Mouse (Mus musculus): ENCODE results near the gene Dtx2. TPM values are rescaled to one million over a fixed set of nuclear protein-coding genes. Genes with fewer than 3 reads are reported as not detected.
A peak's percentile ranks its signal among the peaks of the same experiment; 100 is the strongest.
"Not testable (repeated sequence)": the region's sequence is repeated elsewhere in the genome, so short reads cannot be mapped to it uniquely, and the experiment has no call there.

Gene Dtx2
- polyA plus RNA-seq, 1 experiment from 2014 or later = 28.8 TPM

DNA sequence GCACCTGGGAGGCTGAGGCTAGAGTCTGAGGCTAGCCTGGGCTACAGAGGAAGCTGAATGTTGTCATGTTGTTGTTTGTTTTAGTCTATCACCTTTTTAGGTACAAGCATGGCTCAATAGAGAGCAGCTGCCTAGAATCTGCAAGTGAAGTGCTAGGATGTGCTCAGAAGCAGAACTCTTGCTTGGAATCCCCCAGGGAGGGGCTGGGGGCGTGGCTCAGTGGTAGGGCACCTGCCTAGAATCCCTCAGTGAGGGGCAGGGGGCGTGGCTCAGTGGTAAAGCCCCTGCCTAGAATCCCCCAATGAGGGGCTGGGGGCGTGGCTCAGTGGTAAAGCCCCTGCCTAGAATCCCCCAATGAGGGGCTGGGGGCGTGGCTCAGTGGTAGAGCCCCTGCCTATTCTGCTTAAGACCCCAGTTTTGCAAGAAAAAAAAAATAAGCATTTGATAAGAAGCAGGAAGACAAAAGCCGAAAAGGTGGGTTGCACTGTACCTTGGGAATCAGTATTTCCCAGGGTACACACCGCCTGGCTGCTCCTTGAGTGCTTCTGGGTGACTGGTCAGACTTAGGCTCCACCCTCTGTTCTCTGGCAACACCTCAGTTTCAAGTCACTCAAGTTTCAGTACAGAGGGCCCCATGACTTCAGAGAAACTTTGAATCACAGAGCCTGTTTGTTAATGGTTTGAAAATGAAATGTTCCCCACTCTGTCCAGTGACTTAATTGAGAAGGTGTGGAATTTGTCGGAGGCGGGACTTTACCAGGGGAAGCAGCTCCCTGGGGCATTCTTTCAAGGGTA lies 58.5 kb downstream of the Dtx2 start:
- WGBS = 85% methylated on average over 8 of the region's 8 CpGs
- no peak overlapping the region for H3K4me2 ChIP-seq (replicated peaks)
- H3K27ac ChIP-seq = no peak overlapping the region
- H3K4me1 ChIP-seq (replicated peaks) = peaks cover 11% of the 10 kb centered on the region
- H3K36me3 ChIP-seq = no peaks in the 10 kb centered on the region
- no peak overlapping the region for H3K9ac ChIP-seq (replicated peaks)
- H3K4me3 ChIP-seq (replicated peaks) = no peak overlapping the region
- no peaks in the 10 kb centered on the region; the same call in 1 of the 2 replicates for H3K27me3 ChIP-seq
- ATAC-seq = no peak
- no peaks in the 10 kb centered on the region for H3K9me3 ChIP-seq

DNA sequence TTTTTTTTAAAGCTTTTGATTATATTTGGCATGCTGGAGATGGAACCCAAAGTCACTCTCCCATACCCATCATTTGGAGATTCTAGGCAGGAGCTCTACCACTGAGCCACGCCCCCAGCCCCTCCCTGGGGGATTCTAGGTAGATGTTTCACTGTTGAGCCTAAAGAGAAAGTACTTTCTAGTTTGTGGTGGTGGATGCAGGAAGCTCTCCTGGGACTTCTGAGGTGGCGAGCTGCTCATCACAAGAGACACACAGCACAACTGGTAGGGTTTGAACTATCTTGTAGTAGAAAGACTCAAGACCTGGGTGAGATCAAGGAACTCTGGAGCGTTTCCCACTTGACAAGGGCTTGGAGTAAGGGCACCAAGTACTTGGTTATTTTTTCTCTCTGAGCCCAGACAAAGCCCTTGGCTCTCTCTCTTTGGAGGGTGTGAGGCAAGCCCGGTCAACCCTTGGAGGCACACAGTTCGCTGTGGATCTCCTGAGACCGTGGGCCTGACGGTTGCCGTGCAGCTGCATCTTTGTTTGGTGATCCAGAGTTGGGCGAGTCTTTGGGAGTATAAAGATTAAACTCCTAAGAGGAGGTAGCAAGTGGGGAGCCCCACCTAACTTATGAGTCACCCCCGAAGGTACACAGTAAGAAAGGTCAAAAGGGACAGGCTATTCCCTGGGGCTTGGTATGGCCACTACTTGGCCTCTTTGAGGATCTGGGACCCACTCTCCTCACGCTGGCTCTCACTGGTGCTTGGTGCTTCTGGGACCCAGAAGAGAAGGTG lies 59.9 kb downstream of the Dtx2 start, which contains the start of gene Upk3bl:
Gene Upk3bl, plus strand, starts transcription at position 192 of the 777 bp plus-strand sequence.
- H3K4me3 ChIP-seq (replicated peaks) = no peak within 1 kb of the TSS
- H3K27ac ChIP-seq = no peak within 1 kb of the TSS
- ATAC-seq = no peak
- no peaks in the 10 kb centered on the region for H3K9me3 ChIP-seq
- H3K9ac ChIP-seq (replicated peaks) = no peak within 1 kb of the TSS
- WGBS = 92% methylated on average over 11 of the region's 11 CpGs
- peaks cover 11% of the 10 kb centered on the region for H3K4me1 ChIP-seq (replicated peaks)
- H3K36me3 ChIP-seq = no peaks in the 10 kb centered on the region
- H3K4me2 ChIP-seq (replicated peaks) = no peak within 1 kb of the TSS
- no peaks in the 10 kb centered on the region; the same call in 1 of the 2 replicates for H3K27me3 ChIP-seq

DNA sequence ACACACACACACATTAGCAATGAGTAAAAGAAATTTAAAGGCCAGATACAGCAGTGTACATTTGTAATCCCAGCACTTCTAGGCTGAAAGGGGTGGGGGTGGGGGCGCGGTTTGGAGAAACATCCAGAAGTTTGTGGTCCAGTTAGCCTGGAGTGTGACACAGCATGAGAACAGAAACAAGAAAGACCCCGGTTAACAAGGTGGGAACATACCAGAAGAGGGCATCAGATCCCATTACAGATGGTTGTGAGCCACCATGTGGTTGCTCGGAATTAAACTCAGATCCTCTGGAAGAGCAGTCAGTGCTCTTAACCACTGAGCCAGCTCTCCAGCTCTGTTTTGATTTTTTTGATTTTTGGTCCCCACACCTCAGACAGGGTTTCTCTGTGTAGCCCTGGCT lies 61.5 kb downstream of the Dtx2 start:
- H3K4me2 ChIP-seq (replicated peaks) = no peak overlapping the region
- H3K36me3 ChIP-seq = no peaks in the 10 kb centered on the region
- H3K9me3 ChIP-seq = no peaks in the 10 kb centered on the region
- H3K27me3 ChIP-seq = peaks cover under 1% of the 10 kb centered on the region; the same call in 1 of the 2 replicates
- no peak overlapping the region for H3K4me3 ChIP-seq (replicated peaks)
- no peak overlapping the region for H3K9ac ChIP-seq (replicated peaks)
- 44% methylated on average over 4 of the region's 4 CpGs for whole genome bisulfite sequencing
- no peak overlapping the region for H3K27ac ChIP-seq
- peaks cover 14% of the 10 kb centered on the region for H3K4me1 ChIP-seq (replicated peaks)
- no peak for ATAC-seq

DNA sequence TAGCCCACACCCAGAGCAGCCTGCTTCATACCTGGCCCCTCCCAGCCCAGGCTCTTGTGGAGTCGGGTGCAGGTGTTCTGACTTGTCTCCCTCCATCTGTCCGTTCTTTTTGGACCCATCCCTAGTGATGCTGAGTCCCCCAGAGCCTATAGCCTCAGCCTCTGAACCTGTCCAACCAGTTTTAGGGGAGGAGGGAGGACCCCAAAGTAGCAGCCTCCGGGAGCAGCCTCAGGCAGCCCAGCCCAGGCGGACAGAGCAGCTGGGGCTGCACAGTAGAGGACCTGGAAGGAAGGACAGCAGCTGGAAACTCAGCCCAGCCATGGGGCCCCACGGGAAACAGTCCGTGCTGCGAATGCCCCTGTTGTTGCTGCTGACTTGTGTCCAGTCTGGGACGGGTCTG lies 62.5 kb downstream of the Dtx2 start:
- Histone ChIP-seq H3K4me3 (replicated peaks) (no peak overlapping the region), H3K4me2 (replicated peaks) (no peak overlapping the region), H3K9ac (replicated peaks) (no peak overlapping the region), H3K27me3 (peaks cover 4% of the 10 kb centered on the region), H3K4me1 (replicated peaks) (peaks cover 4% of the 10 kb centered on the region; the same call in 1 of the 2 replicates), H3K27ac (no peak overlapping the region), H3K9me3 (no peaks in the 10 kb centered on the region), H3K36me3 (no peaks in the 10 kb centered on the region)
- ATAC-seq = no peak
- WGBS = 27% methylated on average over 8 of the region's 8 CpGs

DNA sequence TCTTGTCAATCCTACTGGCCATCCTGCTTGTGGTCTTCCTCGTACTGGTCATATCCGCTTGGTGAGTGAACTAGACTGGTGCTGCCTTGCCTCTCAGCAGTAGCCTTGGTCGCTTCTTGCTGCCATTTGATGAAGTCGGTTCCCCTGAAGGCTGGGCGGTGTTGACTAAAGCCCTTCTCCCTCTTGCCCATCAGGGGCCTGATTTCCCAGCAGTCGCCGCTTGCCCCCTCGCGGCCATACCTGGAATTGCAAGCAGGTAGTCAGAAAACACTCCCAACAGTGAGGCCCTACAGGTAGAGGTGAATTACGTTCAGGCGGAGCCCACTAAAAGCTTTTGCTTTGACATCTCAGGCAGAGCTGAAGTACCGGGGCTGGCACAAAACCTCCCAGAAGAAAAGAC lies 67.0 kb downstream of the Dtx2 start:
- H3K9me3 ChIP-seq = no peaks in the 10 kb centered on the region
- no peak overlapping the region for H3K4me3 ChIP-seq (replicated peaks)
- H3K4me2 ChIP-seq (replicated peaks) = no peak overlapping the region
- 0 out of 2 replicates have a peak, but pooled peaks have one; percentile 14 for ATAC-seq
- 0 out of 2 replicates have a peak, but pooled peaks cover 3% of the 10 kb centered on the region for H3K4me1 ChIP-seq (replicated peaks)
- H3K27me3 ChIP-seq = peaks cover 4% of the 10 kb centered on the region; the same call in 1 of the 2 replicates
- H3K9ac ChIP-seq (replicated peaks) = no peak overlapping the region
- 12% methylated on average over 12 of the region's 12 CpGs for WGBS
- H3K27ac ChIP-seq = no peak overlapping the region
- no peaks in the 10 kb centered on the region for H3K36me3 ChIP-seq

DNA sequence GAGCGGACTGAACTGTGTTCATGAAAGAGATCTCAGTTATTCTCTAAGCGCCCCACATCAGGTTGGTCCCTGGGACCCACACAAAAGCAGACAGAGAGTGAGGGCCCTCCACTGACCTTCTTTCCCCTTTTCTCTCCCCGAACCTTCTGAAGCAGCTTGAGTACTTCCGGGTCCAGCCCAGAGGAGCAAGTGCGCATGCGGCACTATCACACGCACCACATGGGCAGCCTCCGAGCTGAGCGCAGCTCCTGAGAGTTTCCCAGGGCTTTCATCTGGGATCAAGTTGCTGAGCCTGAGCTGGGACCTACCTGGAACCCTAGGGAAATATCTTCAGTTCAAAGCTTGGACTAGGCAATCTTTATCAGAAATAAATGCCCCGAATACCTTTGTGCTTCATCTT lies 69.3 kb downstream of the Dtx2 start:
- Histone ChIP-seq H3K27ac (no peak overlapping the region), H3K9me3 (no peaks in the 10 kb centered on the region), H3K4me2 (replicated peaks) (no peak overlapping the region), H3K4me1 (replicated peaks) (0 out of 2 replicates have a peak, but pooled peaks cover 3% of the 10 kb centered on the region), H3K9ac (replicated peaks) (no peak overlapping the region), H3K27me3 (peaks cover 4% of the 10 kb centered on the region; the same call in 1 of the 2 replicates), H3K4me3 (replicated peaks) (no peak overlapping the region), H3K36me3 (no peaks in the 10 kb centered on the region)
- 96% methylated on average over 10 of the region's 10 CpGs for whole genome bisulfite sequencing
- no peak for ATAC-seq

DNA sequence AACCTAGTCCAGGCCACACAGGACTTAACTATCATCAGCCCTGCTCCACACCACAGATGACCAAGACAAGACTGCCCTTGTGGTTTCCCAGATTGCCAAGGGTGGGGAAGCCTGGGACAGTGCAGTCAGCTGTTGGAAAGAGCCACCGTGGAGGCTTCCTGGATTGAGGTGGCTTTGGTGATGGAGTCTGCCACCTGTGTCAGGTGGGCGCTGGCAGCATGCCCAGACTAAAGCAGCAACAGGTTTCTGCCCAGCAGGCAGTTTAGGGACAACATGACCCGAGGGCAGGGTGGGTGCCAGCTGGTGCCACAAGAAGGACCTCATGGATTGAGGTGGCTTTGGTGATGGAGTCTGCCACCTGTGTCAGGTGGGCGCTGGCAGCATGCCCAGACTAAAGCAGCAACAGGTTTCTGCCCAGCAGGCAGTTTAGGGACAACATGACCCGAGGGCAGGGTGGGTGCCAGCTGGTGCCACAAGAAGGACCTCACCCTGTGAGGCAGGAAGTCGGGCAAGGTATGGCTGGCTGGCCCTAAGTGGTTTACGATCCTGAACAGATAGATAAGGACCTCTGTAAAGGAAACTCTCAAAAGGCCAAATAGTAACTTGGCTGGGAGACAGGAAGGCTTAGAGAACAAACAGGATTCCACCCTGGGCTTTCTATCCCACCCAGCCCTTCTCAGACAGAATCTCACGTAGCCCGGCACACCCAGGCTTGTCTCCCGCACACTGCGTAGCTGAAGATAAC lies 72.0 kb downstream of the Dtx2 start:
- not testable (repeated sequence) for H3K4me2 ChIP-seq (replicated peaks)

DNA sequence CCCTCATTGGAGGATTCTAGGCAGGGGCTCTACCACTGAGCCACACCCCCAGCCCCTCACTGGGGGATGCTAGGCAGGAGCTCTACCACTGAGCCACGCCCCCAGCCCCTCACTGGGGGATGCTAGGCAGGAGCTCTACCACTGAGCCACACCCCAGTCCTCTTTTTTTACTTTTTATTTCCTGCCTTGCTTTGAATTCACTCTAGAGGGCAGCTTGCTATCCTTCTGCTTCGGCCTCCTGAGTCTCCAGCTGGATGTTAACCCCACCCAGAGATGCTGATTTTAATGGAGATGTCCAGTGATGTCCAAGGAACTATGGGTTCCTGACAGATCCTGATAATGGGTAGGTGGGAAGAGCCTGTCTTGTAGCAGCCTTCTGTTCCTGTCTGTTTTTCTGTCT lies 74.8 kb downstream of the Dtx2 start:
- H3K27ac ChIP-seq = no peak overlapping the region
- no peak overlapping the region for H3K4me2 ChIP-seq (replicated peaks)
- H3K9me3 ChIP-seq = no peaks in the 10 kb centered on the region
- no peaks in the 10 kb centered on the region for H3K4me1 ChIP-seq (replicated peaks)
- no peak for ATAC-seq
- H3K9ac ChIP-seq (replicated peaks) = no peak overlapping the region
- 70% methylated on average over 2 of the region's 2 CpGs for WGBS
- H3K36me3 ChIP-seq = no peaks in the 10 kb centered on the region
- H3K4me3 ChIP-seq (replicated peaks) = no peak overlapping the region
- H3K27me3 ChIP-seq = no peaks in the 10 kb centered on the region

More for the DNA sequence above, 72.0 kb downstream of the Dtx2 start:
- not testable (repeated sequence) for H3K4me1 ChIP-seq (replicated peaks); H3K27me3 ChIP-seq; H3K9ac ChIP-seq (replicated peaks); H3K36me3 ChIP-seq; H3K4me3 ChIP-seq (replicated peaks); H3K27ac ChIP-seq; H3K9me3 ChIP-seq; ATAC-seq
- 84% methylated on average over 11 of the region's 11 CpGs for WGBS

DNA sequence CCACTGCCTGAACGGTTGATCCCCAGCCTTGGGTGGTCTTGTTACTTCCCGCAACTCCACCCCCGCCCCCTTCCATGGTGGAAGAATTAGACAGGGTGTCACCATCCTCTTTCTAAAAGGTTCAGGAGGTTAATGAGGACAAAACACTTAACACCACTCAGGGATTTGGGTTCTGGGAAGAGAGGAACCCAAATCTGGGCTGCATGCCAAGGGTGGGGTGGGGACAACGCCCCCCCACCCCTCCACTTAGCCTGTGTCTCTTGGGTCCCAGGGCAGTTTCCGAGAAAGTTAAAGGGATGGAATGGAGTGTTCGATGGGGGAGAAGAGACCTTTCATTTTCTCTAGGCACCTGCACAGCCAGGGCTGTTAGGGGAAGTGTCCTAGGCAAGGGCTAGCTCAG lies 78.5 kb downstream of the Dtx2 start:
- no peak overlapping the region for H3K27ac ChIP-seq
- no peak for ATAC-seq
- H3K9me3 ChIP-seq = no peaks in the 10 kb centered on the region
- no peak overlapping the region for H3K4me2 ChIP-seq (replicated peaks)
- H3K27me3 ChIP-seq = no peaks in the 10 kb centered on the region
- 67% methylated on average over 6 of the region's 6 CpGs for WGBS
- no peak overlapping the region for H3K4me3 ChIP-seq (replicated peaks)
- no peak overlapping the region for H3K9ac ChIP-seq (replicated peaks)
- H3K4me1 ChIP-seq (replicated peaks) = no peaks in the 10 kb centered on the region
- H3K36me3 ChIP-seq = no peaks in the 10 kb centered on the region

DNA sequence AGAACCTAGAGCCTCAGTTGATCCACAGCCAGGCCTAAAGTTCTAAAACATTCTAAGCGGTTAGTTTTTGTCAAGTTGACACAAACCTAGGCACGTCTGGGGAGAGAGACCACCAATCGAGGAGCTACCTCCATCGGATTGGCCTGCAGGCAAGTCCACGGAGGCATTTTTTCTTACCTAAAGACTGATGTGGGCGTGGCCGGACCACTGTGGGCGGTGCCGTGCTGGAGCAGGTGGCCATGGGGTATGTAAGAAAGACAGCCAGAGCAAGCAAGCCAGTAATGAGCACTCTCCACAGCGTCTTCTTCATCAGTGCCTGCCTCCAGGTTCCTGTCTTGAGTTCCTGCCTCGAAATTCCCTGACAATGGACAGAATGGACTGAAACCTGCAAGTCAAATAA lies 78.9 kb downstream of the Dtx2 start:
- Histone ChIP-seq H3K36me3 (no peaks in the 10 kb centered on the region), H3K27me3 (no peaks in the 10 kb centered on the region), H3K9ac (replicated peaks) (no peak overlapping the region), H3K4me1 (replicated peaks) (no peaks in the 10 kb centered on the region), H3K4me2 (replicated peaks) (no peak overlapping the region), H3K4me3 (replicated peaks) (no peak overlapping the region), H3K9me3 (no peaks in the 10 kb centered on the region), H3K27ac (no peak overlapping the region)
- ATAC-seq = no peak
- 70% methylated on average over 11 of the region's 11 CpGs for WGBS

DNA sequence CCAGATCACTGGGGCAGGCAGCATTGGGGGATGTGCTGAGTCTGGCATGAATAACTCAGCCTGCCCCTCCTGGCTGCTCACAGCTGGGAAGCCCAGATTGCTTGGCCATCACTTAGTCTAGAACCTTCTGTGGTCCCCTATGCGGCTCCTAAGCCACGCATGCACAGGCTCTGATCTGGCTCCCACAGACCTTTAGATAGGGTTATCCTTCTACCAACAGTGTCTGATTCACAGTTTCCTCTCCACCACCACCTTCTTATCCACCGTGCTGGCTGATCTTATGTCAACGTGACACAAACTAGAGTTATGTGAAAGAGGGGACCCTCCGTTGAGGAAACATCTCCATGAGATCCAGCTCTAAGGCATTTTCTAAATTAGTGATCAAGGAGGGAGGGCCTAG lies 80.5 kb downstream of the Dtx2 start:
- no peak for ATAC-seq
- H3K36me3 ChIP-seq = no peaks in the 10 kb centered on the region
- no peak overlapping the region for H3K27ac ChIP-seq
- no peaks in the 10 kb centered on the region for H3K27me3 ChIP-seq
- H3K4me1 ChIP-seq (replicated peaks) = no peaks in the 10 kb centered on the region
- no peak overlapping the region for H3K9ac ChIP-seq (replicated peaks)
- no peak overlapping the region for H3K4me3 ChIP-seq (replicated peaks)
- 98% methylated on average over 5 of the region's 5 CpGs for WGBS
- no peak overlapping the region for H3K4me2 ChIP-seq (replicated peaks)
- no peaks in the 10 kb centered on the region for H3K9me3 ChIP-seq

DNA sequence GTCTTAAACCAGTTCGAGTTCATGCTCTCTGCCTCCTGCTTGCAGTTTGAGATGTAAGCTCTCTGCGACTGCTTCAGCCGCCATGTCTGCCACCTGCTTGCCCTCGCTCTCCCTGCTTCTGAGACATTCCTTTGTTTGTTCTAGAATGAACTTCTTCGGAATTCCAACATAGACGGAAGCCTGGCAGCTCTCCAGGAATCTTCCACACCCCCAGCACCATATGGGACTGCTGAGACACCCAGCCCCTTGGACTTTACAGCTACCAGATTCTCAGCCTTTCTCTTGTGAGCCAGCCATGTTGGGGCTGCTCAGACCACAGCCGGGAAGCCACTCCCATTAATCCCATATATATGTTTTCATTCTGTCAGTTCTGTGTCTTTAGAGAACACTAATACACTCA lies 81.7 kb downstream of the Dtx2 start:
- 50% methylated on average over 7 of the region's 7 CpGs for WGBS
- ATAC-seq = no peak
- Histone ChIP-seq H3K27me3 (no peaks in the 10 kb centered on the region), H3K36me3 (no peaks in the 10 kb centered on the region), H3K27ac (no peak overlapping the region), H3K9me3 (no peaks in the 10 kb centered on the region), H3K9ac (replicated peaks) (no peak overlapping the region), H3K4me1 (replicated peaks) (no peaks in the 10 kb centered on the region), H3K4me2 (replicated peaks) (no peak overlapping the region), H3K4me3 (replicated peaks) (no peak overlapping the region)
